Mouse (Mus musculus): ENCODE data around the gene Rrbp1. TPM values are rescaled to one million over a fixed set of nuclear protein-coding genes. Genes with fewer than 3 reads are reported as not detected.

The Rrbp1 gene
- total and polyA plus RNA-seq, 3 experiments: 56.7 to 128 (median 127) TPM

DNA sequence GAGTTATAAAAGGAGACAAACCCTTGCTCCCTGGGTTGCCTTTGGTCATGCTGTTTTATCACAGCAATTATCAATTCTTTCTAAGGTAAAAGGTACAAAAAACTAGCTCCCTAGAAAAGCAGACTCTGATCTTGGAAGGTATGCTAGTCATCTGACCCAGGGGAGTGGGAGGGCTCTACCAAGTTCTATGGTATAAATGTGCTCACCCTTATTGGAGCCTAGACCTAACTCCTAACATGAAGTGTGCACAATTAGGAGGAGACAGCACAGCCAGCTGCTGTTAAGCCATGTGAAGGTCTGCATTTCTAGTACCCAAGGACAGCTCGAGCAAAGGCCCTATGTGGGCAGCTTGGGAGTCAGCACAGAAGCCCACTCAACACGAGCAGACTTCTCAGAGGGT, 39.2 kb downstream of the Rrbp1 start:
- no peaks in the 10 kb centered on the region for H3K9me3 ChIP-seq (replicated peaks; ENCODE audit: insufficient read depth, low read length)
- no peak overlapping the region for H3K27ac ChIP-seq (ENCODE audit: control insufficient read depth, low read depth, low read length)
- no peak overlapping the region for H3K9ac ChIP-seq (ENCODE audit: control insufficient read depth, low read depth, low read length, poor library complexity, severe bottlenecking)
- H3K79me2 ChIP-seq (ENCODE audit: control insufficient read depth, insufficient read depth, low read length, poor library complexity): no peaks in the 10 kb centered on the region
- peaks cover 0 to 4% of the 10 kb centered on the region in 2 experiments; a peak in 2 of 4 replicates for H3K36me3 ChIP-seq (ENCODE audit: control insufficient read depth in 1 of 2, insufficient read depth in 2 of 2, low read length in 2 of 2)
- no peaks in the 10 kb centered on the region for H3K4me1 ChIP-seq (ENCODE audit: control insufficient read depth in 1 of 2, insufficient read depth in 2 of 2, low read length in 2 of 2)
- no peak for TF ChIP-seq ZKSCAN1 (IDR thresholded peaks at IDR 0.05; ENCODE audit: low read depth, low read length)
- TF ChIP-seq E2F4 (IDR thresholded peaks at IDR 0.05; ENCODE audit: borderline replicate concordance, low read depth, low read length): no peak
- no peak for TF ChIP-seq NRF1 (IDR thresholded peaks at IDR 0.05; ENCODE audit: insufficient read depth, low read depth, low read length, poor library complexity, severe bottlenecking)
- TF ChIP-seq TCF12 (IDR thresholded peaks at IDR 0.05; ENCODE audit: low read depth, low read length): no peak
- no peak for TF ChIP-seq UBTF (IDR thresholded peaks at IDR 0.05; ENCODE audit: borderline replicate concordance, insufficient read depth, low read depth, low read length)
- TF ChIP-seq CHD2 (IDR thresholded peaks at IDR 0.05; ENCODE audit: low read length): no peak
- no peak for TF ChIP-seq POLR2AphosphoS2 (IDR thresholded peaks at IDR 0.05; ENCODE audit: low read length)
- no peak for TF ChIP-seq MXI1 (IDR thresholded peaks at IDR 0.05; ENCODE audit: low read depth, low read length)
- no peak for TF ChIP-seq GABPA (IDR thresholded peaks at IDR 0.05; ENCODE audit: low read depth, low read length)
- TF ChIP-seq ETS1 (IDR thresholded peaks at IDR 0.05; ENCODE audit: low read depth, low read length): no peak
- no peak for TF ChIP-seq KAT2A (conservative IDR thresholded peaks at IDR 0.05; ENCODE audit: low read depth, low read length)
- TF ChIP-seq MEF2A (IDR thresholded peaks at IDR 0.05; ENCODE audit: extremely low read depth, insufficient replicate concordance, low read depth, low read length, poor library complexity, severe bottlenecking): no peak
- no peak for TF ChIP-seq CTCF (IDR thresholded peaks at IDR 0.05 in 2 of 3, conservative IDR thresholded peaks at IDR 0.05 in 1 of 3; ENCODE audit: control insufficient read depth in 1 of 3, insufficient read depth in 1 of 3, low read depth in 2 of 3, low read length in 3 of 3, poor library complexity in 1 of 3, severe bottlenecking in 1 of 3)
- DNase-seq (ENCODE audit: low read depth, low spot score): no peak
- no peak overlapping the region for H3K4me3 ChIP-seq (ENCODE audit: control insufficient read depth in 1 of 2, insufficient read depth in 1 of 2, low read depth in 2 of 2, low read length in 2 of 2)
- no peaks in the 10 kb centered on the region for H3K27me3 ChIP-seq (ENCODE audit: control insufficient read depth in 1 of 2, insufficient read depth in 2 of 2, low read length in 2 of 2)

DNA sequence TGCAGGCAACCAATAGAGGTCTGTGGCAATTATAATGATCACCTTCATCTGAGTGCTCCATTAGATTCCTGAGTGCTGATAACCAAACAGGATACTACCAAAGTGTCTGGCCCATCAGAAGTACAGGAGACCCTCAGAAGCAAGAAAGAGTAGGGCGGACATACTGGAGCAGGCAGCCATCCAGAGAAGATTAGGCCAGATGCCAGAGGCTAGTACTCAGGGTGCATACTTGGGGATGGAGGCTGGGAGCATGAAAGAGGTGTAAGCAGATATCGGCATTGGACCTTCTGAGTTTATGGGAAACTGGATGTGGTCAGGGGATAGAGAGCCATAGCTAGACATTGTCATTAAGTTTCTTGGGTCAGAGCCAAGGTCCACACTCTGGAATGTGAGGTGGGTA, 40.2 kb downstream of the Rrbp1 start:
- Histone ChIP-seq H3K4me3 (ENCODE audit: control insufficient read depth in 1 of 2, insufficient read depth in 1 of 2, low read depth in 2 of 2, low read length in 2 of 2) (no peak overlapping the region), H3K36me3 (ENCODE audit: control insufficient read depth in 1 of 2, insufficient read depth in 2 of 2, low read length in 2 of 2) (peaks cover 0 to 4% of the 10 kb centered on the region in 2 experiments; a peak in 2 of 4 replicates), H3K9ac (ENCODE audit: control insufficient read depth, low read depth, low read length, poor library complexity, severe bottlenecking) (no peak overlapping the region), H3K9me3 (replicated peaks; ENCODE audit: insufficient read depth, low read length) (no peaks in the 10 kb centered on the region), H3K27ac (ENCODE audit: control insufficient read depth, low read depth, low read length) (no peak overlapping the region), H3K79me2 (ENCODE audit: control insufficient read depth, insufficient read depth, low read length, poor library complexity) (no peaks in the 10 kb centered on the region), H3K4me1 (ENCODE audit: control insufficient read depth in 1 of 2, insufficient read depth in 2 of 2, low read length in 2 of 2) (no peaks in the 10 kb centered on the region), H3K27me3 (ENCODE audit: control insufficient read depth in 1 of 2, insufficient read depth in 2 of 2, low read length in 2 of 2) (no peaks in the 10 kb centered on the region)
- TF ChIP-seq USF2 (IDR thresholded peaks at IDR 0.05; ENCODE audit: borderline replicate concordance in 1 of 2, insufficient read depth in 1 of 2, low read depth in 1 of 2, low read length in 2 of 2): no peak
- no peak for TF ChIP-seq RCOR1 (IDR thresholded peaks at IDR 0.05; ENCODE audit: low read depth, low read length)
- TF ChIP-seq MAX (IDR thresholded peaks at IDR 0.05; ENCODE audit: low read length): no peak
- no peak for TF ChIP-seq ETS1 (IDR thresholded peaks at IDR 0.05; ENCODE audit: low read depth, low read length)
- no peak for TF ChIP-seq CHD2 (IDR thresholded peaks at IDR 0.05; ENCODE audit: low read length)
- no peak for TF ChIP-seq E2F4 (IDR thresholded peaks at IDR 0.05; ENCODE audit: borderline replicate concordance, low read depth, low read length)
- no peak for TF ChIP-seq CTCF (IDR thresholded peaks at IDR 0.05 in 2 of 3, conservative IDR thresholded peaks at IDR 0.05 in 1 of 3; ENCODE audit: control insufficient read depth in 1 of 3, insufficient read depth in 1 of 3, low read depth in 2 of 3, low read length in 3 of 3, poor library complexity in 1 of 3, severe bottlenecking in 1 of 3)
- TF ChIP-seq MYC (IDR thresholded peaks at IDR 0.05; ENCODE audit: low read depth, low read length): no peak
- TF ChIP-seq GABPA (IDR thresholded peaks at IDR 0.05; ENCODE audit: low read depth, low read length): no peak
- TF ChIP-seq JUND (IDR thresholded peaks at IDR 0.05; ENCODE audit: low read depth, low read length): no peak
- TF ChIP-seq ZNF384 (IDR thresholded peaks at IDR 0.05; ENCODE audit: low read depth, low read length): no peak
- no peak for TF ChIP-seq KAT2A (conservative IDR thresholded peaks at IDR 0.05; ENCODE audit: low read depth, low read length)
- no peak for TF ChIP-seq CHD1 (IDR thresholded peaks at IDR 0.05; ENCODE audit: low read depth, low read length)
- no peak for DNase-seq (ENCODE audit: low read depth, low spot score)
